Mouse (Mus musculus) testis, adult 2 months (tissue): ENCODE results near the gene Gm19345.

ENCODE experiments used
- CTCF ChIP-seq: fragments of 200-500 bp; IDR thresholded peaks from 2 replicates; pipeline ENCODE4 v1.5.1; 2012; ENCODE audit warnings: low read depth, mild to moderate bottlenecking, inconsistent platforms, low read length, moderate library complexity; ENCODE audit not compliant: control insufficient read depth, insufficient read depth, insufficient replicate concordance
- POLR2A ChIP-seq: fragments of 200-500 bp; IDR thresholded peaks from 2 replicates; pipeline ENCODE4 v1.6.1; 2012; ENCODE audit warnings: low read depth, mild to moderate bottlenecking, inconsistent platforms, low read length, moderate library complexity; ENCODE audit not compliant: control insufficient read depth

DNA sequence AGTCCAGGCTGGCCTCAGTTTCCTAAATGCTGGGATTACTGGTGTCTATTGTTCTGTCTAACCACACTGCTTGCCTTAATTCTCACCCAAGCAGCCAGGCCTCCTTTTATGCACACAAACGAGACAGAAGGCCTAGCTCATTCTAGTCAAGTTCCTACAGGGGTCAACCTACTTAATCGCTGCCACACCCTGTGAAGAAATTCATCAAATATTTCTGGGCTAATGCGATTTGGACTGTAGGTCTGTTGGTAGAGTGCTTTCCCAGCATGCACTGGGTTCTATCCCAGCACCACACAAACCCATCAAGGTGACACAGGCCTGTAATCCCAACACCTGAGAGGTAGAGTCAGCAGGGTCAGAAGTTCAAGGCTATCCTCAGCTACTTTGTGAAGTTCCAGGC is 22.1 kb upstream of the Gm19345 start:
- TF ChIP-seq CTCF (no peak), POLR2A (no peak)
